Mouse (Mus musculus) megakaryocyte, adult 5-6 weeks (primary cell): ENCODE results near the gene Plppr1. TPM values are rescaled to one million over a fixed set of nuclear protein-coding genes. Genes with fewer than 3 reads are reported as not detected.

Experiments used
- ATAC-seq: 2 replicates; pipeline ENCODE4 v1.8.0; 2016; ENCODE audit warnings: mild to moderate bottlenecking, inconsistent platforms; ENCODE audit not compliant: poor library complexity, severe bottlenecking
- total RNA-seq, 2 experiments: library from RNA; stranded (forward) in 1 of 2; stranded (reverse) in 1 of 2; fragments of 153-499, 151-499 nt in 1 of 2; fragments of 221-1000, 200-1000 nt in 1 of 2; gene quantifications; 2 replicates each; pipeline versions ENCODE4 v1.2.3 to v1.2.4; 2015 to 2017

Plppr1 gene
- not detected in 2 replicates for total RNA-seq (2015)
- not detected in 2 replicates for total RNA-seq (2017)

DNA sequence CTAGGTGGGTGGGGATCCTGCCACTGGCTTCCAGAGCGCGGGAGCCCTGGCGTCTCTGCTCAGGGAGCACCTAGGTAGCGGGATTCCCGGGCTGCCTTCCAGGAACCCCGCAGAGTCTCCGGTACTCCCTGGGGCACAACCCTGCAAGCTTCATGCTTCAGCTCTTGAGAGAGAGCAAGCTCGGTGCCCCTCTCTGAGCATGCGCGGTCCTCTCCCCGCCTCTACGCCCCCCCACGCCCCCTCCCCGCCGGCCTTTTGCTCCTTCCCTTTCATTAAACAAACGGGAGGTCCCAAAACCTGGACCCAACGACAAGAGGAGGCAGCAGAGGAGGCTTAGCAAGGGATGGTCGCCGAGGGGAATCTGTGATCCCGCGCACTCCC lies at the start of gene Plppr1:
Gene Plppr1 (plus strand): TSS at position 253 of the 381 bp plus-strand sequence.
- ATAC-seq, result no peak

- no peak for ATAC-seq
Observed at GRCm38 (mm10) chr4:49016701-49017100, 42.4 kb upstream of the Plppr1 start.

GRCm38 (mm10) chr4:49023221-49023620 lies 35.9 kb upstream of the Plppr1 start:
- no peak for ATAC-seq

DNA sequence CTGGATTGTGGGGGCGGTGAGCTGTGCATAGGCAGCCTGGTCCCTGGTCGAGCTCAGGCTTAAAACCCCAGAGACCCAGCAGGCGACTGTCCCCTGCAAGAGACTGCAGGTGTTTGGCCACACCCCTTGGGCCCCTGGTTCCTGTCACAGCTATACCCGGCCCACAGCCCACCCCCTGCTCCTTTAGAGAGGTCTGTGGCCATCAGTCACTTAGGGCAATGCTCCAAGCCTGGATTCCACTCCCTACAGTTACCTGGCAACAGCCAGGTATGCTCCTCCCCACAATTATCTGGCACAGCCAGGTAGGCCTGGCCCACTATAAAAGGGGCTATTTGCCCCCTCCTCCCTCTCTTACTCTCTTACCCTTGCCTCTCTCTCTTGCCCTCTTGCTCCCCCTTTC lies 20.8 kb upstream of the Plppr1 start:
- no peak for ATAC-seq

GRCm38 (mm10) chr4:49039854-49040253 lies 19.2 kb upstream of the Plppr1 start:
- no peak for ATAC-seq

DNA sequence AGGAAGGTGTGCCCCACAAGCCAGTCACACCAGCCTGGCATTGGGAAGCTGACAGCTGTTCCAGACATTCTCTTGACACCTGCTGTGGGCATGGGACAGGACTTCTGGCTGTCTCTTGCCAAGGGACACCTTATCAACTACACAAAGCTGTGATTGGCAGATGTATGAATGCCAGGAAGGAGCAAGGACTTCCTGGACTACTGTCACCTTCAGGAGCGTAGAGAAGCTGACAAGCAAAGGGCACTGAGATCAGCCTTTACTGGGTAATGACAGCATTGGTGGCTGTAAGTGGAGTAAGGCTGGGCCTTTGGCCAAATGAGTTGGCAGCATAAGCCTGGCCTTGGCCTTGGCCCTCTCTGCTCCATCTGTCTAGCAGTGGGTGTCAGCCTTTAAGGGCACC lies 17.4 kb upstream of the Plppr1 start:
- ATAC-seq, result no peak

DNA sequence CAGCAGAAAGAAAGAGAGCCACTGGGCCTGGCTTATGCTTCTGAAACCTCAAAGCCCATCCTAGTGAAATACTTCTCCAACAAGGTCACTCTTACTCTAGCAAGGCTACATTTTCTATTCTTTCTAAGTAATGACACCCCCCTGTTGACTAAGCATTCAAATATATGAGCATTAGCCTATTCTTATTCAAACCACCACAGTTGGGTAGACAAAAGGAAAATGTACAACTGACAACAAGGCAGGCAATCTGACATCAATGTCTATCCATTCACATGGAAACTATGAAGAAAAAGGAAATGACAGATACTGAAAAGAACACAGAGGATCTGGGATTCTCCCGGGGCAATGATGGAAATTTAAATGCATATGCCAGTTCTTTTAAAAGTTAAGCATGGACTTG lies 8.4 kb upstream of the Plppr1 start:
- ATAC-seq, result no peak

DNA sequence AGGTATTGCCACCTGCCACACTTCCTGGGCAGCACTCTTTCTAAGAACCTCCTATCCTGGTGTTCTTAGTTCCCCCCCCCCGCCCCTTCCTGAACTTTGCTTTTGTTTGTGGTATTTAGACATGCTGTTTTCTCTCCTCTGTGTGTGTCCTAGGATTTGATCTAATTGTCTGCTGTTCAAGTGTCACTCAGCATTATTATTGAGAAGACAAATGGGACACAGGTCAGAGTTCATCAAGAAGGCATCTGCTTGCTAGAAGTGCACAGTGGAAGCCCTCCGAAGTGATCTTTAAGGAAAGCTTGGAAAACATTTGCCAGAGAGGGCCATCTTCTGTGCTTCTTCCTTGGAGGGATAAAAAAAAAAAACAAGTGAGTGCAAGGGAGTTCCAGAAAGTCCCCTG lies 1.2 kb upstream of the Plppr1 start:
- ATAC-seq, result no peak

GRCm38 (mm10) chr4:49058557-49058956 lies 516 bp upstream of the Plppr1 start:
- no peak for ATAC-seq

DNA sequence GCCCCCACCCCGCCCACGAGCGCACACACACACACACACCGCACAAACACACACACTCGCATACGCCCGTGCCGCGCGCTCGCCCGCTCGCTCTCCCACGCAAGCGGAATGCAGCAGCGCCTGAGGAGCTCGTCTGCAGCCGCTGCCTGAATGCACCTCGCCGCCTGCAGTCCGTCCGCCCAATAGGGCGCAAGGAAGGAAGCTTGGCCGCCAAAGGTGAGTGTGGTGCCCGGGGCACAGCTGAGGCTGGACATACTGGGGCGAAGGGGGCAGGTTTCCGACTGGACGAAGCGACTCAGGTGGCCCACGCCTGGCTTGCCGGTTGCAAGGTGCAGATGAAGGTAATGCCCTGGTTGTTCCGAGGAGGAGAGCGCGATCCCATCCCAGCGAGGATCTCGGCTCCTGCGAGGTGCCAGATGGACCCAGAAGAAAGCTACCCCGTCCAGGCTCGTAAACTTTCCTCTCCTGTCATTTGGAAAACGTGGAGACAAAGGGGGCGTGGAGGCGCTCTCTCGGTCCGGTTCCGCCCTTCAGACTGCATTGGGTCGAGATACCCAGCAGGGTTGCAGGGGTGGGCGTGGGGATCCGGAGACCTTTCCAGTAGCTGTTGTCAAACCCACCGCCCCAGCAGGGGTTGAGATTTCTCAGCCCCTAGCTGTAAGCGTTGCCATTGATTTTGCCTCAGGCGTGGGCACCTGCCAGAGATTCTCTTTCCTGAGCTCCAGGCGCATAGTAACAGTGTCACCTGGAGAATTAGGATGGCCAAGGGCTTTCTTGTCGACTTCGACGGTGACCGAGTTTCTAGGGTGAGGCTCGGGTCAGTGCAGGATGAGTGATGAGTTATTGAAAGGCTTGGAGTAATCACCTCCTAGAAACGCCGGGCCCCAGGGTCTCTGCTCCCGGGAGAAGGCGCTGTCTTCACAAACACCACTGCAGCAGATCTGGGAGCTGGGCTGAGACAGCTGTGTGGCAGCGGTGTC lies 619 bp downstream of the Plppr1 start:
- no peak for ATAC-seq

GRCm38 (mm10) chr4:49069471-49069870 lies 10.4 kb downstream of the Plppr1 start:
- no peak for ATAC-seq

- no peak for ATAC-seq
Observed at GRCm38 (mm10) chr4:49072886-49073285, 13.8 kb downstream of the Plppr1 start.

GRCm38 (mm10) chr4:49075881-49076280 lies 16.8 kb downstream of the Plppr1 start:
- no peak for ATAC-seq

GRCm38 (mm10) chr4:49079399-49079798 lies 20.3 kb downstream of the Plppr1 start:
- ATAC-seq, result no peak

DNA sequence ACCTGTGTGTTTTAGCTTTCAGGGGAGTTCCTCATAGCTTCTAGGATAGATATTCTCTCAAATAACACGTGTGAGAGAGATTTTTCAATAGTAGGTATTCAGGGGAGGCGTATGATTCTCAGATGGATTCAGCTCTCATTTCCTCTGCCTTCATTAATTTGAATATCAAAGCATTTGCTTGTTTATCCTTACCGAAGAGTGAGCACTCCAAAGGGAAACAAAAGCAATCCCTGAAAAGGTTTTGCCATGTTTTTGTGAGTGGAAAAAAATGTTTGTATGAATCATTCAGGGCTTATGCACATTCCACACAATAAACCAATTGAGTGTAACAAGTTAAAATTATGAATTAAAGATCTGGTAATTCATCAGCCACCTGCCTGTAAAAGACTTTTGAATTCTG lies 29.1 kb downstream of the Plppr1 start:
- no peak for ATAC-seq

DNA sequence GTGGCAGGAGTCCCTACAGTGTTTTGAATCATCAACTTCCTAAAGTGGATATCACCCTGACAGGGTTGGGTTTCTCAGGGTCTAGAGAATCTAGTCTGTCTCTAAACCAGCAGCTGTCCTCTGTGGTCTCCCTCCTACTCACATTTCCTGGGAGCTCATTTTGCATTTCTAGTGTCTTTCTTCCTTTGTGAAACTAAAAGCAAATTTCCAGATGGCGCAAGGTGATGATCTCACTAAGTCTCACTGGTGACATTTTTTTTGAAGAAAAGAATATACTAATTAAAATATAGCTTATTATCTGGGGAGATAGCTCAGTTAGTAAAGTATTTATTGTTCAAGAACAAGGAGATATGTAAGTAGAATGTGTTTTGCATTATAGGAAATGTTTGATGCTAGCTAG lies 31.4 kb downstream of the Plppr1 start:
- ATAC-seq, result no peak

GRCm38 (mm10) chr4:49099448-49099847 lies 40.4 kb downstream of the Plppr1 start:
- no peak for ATAC-seq

- ATAC-seq, result no peak
Observed at GRCm38 (mm10) chr4:49101934-49102768, 43.1 kb downstream of the Plppr1 start.

DNA sequence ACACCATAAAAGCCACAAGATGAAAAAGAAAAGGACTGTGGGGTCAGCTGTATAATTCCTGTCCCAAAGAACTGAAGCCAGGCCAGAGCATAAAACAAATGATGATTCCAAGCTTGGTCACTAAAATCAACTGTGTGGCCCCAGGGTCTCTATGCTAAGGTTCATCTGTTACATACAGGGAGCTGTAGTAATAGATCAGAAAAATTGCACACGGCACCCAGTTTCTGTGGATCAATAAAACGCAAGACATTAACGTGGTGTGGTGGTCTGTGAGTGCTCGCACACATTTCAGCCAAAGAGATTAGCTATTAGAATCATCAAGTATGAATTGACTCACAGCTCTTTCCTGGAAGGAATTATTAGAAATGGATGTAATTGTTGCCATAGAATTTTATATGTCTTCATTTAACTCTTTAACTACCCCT lies 43.7 kb downstream of the Plppr1 start:
- no peak for ATAC-seq

- ATAC-seq, result no peak
Observed at GRCm38 (mm10) chr4:49104860-49105259, 45.8 kb downstream of the Plppr1 start.

DNA sequence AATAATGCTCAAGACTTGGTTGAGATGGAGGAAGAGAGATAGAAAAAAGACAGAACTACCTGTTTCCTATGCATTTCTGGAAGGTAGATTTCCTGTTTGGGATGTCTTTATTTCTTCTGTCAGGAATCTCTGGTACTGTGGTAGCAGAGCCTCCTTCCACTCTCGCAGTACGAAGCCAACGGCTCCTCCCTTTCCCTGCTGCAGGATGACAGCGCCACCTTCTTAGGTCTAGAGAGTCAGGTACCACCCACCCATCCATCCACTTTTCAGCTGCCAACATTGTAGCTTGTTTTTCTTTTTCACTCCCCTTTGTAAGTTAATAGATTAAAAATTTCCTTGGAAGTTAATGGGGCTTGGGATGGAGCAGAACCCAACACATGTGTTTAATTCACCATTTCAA lies 48.8 kb downstream of the Plppr1 start:
- no peak for ATAC-seq

DNA sequence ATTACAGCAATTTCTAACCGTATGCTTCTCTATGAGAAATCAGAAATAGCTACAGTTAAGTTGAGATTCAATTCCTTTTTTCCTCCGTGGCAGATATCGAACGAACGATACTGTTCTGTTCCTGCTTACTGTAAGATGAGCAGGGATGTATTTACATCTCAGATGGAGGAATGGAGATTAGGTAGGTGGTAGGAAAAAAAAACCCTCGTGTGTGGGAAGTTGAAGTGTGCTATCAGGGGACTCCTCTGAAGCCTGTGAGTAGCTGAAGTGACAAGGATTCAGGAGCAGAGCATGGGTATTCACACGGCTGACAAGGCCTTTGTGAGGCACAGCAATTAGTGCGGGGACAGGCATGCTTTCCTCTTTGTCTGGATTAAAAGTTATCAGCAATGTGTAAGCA lies 49.3 kb downstream of the Plppr1 start:
- no peak for ATAC-seq
